Mouse (Mus musculus) G1E (cell line): ENCODE results near the gene Gm20503.
A peak's percentile ranks its signal among the peaks of the same experiment; 100 is the strongest.

Experiments
- CTCF ChIP-seq: IDR thresholded peaks from 2 replicates; pipeline ENCODE4 v1.5.1; 2012; ENCODE audit warnings: low read depth, low read length, inconsistent platforms, mixed read lengths
- GATA1 ChIP-seq: IDR thresholded peaks from 2 replicates; pipeline ENCODE4 v1.6.1; 2012; ENCODE audit warnings: borderline replicate concordance, low read length, inconsistent platforms, mixed read lengths
- POLR2AphosphoS5 ChIP-seq: IDR thresholded peaks from 2 replicates; pipeline ENCODE4 v1.6.1; 2012; ENCODE audit warnings: low read depth, low read length, inconsistent platforms; ENCODE audit not compliant: insufficient replicate concordance

DNA sequence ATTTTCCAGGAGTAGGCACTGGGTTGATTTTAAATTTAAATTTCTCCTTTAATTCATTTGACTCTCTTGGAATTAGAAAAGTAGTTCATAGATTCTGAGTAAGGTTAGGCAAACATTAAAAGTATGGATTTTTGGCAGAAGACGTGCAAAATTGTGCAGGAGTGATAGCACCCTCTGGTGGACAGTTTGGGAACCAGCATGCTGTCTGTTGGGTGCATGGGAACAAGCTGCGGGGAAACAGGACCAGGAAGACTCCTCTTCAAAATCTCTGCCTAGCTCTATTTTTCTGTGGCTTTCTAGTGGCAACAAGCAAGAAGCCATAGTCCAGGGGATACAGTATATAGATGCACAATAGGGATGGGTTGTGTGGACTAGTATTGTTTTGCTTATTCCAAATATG lies 3.3 kb upstream of the Gm20503 start:
- peak; percentile 89 for TF ChIP-seq CTCF
- no peak for TF ChIP-seq GATA1
- TF ChIP-seq POLR2AphosphoS5 = no peak
